Mouse (Mus musculus): Measurements from ENCODE around the gene Xpr1. TPM values are rescaled to one million over a fixed set of nuclear protein-coding genes. Genes with fewer than 3 reads are reported as not detected.

Xpr1 gene
- polyA plus RNA-seq, 1 experiment from 2014 or later, result 64.3 TPM

DNA sequence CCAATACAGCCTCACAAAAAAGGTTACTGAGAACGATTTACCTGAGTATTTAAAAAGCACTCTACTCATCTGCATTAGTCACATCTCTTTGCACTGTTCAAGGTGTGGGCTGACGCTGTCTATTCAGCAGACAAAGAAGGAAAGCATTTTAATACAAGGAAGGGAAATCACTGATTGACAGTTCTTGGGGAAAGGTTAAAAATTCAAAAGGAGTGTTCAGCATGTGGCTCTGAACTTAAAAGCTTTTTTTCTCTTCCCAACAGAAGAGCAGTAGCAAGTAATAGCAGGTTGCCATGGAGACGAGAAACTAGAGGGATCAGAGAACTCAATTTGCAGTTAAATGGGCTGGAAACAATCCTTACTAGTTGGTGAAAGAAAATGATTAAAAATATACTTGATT is 110.3 kb downstream of the Xpr1 start:
- Histone ChIP-seq H3K4me1 (replicated peaks) (peaks cover 51% of the 10 kb centered on the region), H3K9me3 (no peaks in the 10 kb centered on the region), H3K9ac (replicated peaks) (no peak overlapping the region), H3K4me2 (replicated peaks) (no peak overlapping the region), H3K27ac (peak overlapping the region; percentile 80), H3K36me3 (peaks cover 12% of the 10 kb centered on the region), H3K27me3 (no peaks in the 10 kb centered on the region), H3K4me3 (replicated peaks) (no peak overlapping the region)
- 4% methylated on average over 3 of the region's 3 CpGs for WGBS
- peak; percentile 55 for ATAC-seq

DNA sequence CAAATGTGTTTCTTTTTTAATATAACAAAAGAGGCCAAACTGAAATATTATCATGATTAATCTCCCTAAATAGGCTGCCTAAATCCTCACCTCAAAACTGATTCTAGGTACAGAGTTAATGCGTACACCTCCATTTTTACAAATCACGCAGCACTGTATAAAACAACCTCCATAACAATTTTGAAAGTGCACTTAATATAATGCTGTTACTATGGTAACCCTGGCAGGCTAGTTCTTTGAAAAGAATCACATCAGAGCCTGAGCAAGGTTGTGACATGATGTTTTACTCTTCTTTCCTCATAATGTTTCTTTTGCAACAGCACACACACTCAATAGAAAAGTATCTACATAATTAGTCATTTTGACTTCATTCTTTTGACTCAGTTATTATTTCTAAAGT is 113.8 kb downstream of the Xpr1 start:
- Histone ChIP-seq H3K9ac (replicated peaks) (no peak overlapping the region), H3K4me1 (replicated peaks) (peaks cover 43% of the 10 kb centered on the region), H3K27me3 (no peaks in the 10 kb centered on the region), H3K36me3 (peaks cover 8% of the 10 kb centered on the region), H3K27ac (peak overlapping the region; percentile 39; the same call in 1 of the 2 replicates), H3K9me3 (no peaks in the 10 kb centered on the region), H3K4me3 (replicated peaks) (no peak overlapping the region), H3K4me2 (replicated peaks) (no peak overlapping the region)
- WGBS, result 59% methylated on average over 2 of the region's 2 CpGs
- ATAC-seq, result 0 out of 2 replicates have a peak, but pooled peaks have one; percentile 41

DNA sequence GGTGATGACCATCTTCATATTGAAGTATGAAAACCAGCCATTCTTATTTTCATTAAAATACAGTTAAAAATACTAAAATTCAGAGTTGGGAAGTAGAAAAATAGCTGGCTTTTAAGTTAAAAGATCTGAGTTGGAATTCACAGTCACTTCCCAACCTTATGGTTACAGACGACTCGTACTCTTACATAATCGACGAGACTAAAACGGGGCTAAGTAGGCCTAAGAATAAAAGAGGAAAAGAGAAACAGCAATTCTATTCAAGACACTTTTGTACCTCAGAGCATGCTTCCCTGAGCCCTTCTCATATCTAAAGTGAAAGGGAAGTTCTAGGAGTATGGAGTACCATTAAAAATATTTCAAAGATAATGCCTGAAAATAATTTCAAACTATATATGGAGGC is 119.6 kb downstream of the Xpr1 start:
- no peak overlapping the region for H3K27ac ChIP-seq
- no peaks in the 10 kb centered on the region for H3K9me3 ChIP-seq
- peaks cover 4% of the 10 kb centered on the region for H3K4me1 ChIP-seq (replicated peaks)
- no peak overlapping the region for H3K9ac ChIP-seq (replicated peaks)
- no peaks in the 10 kb centered on the region for H3K27me3 ChIP-seq
- 0 out of 2 replicates have a peak, but pooled peaks cover 3% of the 10 kb centered on the region for H3K36me3 ChIP-seq
- no peak overlapping the region for H3K4me2 ChIP-seq (replicated peaks)
- no peak for ATAC-seq
- 92% methylated on average over 5 of the region's 5 CpGs for WGBS
- no peak overlapping the region for H3K4me3 ChIP-seq (replicated peaks)

DNA sequence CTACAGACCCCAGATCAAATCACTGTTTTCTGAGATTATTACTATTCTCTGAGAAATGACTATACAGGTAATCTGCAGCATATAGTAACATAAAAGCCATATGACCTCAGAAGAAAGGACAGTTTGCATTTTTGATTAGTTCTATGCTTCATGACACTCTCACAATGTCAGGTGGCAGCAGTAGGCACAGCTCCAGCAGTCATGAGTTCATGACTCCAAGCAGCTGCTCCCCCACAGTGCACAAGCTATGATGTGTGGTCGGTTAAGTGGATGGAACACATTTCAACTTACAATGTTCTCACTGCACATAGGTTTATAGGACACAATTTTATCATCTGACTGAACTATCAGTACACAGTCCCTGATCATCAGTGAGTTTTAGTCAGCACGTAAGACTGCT is 120.0 kb downstream of the Xpr1 start:
- Histone ChIP-seq H3K4me2 (replicated peaks) (no peak overlapping the region), H3K36me3 (0 out of 2 replicates have a peak, but pooled peaks cover 3% of the 10 kb centered on the region), H3K27me3 (no peaks in the 10 kb centered on the region), H3K9me3 (no peaks in the 10 kb centered on the region), H3K27ac (no peak overlapping the region), H3K4me1 (replicated peaks) (peaks cover 2% of the 10 kb centered on the region; the same call in 1 of the 2 replicates), H3K9ac (replicated peaks) (no peak overlapping the region), H3K4me3 (replicated peaks) (no peak overlapping the region)
- ATAC-seq, result no peak
- WGBS, result 91% methylated on average over 2 of the region's 2 CpGs

DNA sequence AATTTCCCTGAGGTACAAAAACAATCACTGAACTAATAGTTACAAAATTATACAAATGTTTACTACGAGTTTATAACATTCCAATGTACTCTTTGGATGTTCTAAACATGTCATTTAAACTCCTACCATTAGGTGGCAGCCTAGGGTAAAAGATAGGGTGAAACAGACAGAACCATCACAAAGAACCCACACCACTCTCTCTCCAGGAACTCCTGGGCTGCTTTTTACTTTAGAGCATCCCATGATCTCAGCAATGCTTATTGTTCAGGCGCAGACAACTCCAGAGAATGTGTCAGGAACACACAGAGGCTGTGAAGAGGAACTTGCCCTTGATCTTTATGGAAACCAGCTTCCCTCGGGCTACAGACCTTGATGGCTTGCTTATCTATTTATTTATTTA is 123.8 kb downstream of the Xpr1 start:
- Histone ChIP-seq H3K4me1 (replicated peaks) (peaks cover 2% of the 10 kb centered on the region; the same call in 1 of the 2 replicates), H3K36me3 (peaks cover 19% of the 10 kb centered on the region), H3K9me3 (no peaks in the 10 kb centered on the region), H3K4me2 (replicated peaks) (no peak overlapping the region), H3K27me3 (no peaks in the 10 kb centered on the region), H3K9ac (replicated peaks) (no peak overlapping the region), H3K4me3 (replicated peaks) (no peak overlapping the region), H3K27ac (no peak overlapping the region)
- WGBS, result 10% methylated on average over 3 of the region's 3 CpGs
- peak; percentile 89 for ATAC-seq

DNA sequence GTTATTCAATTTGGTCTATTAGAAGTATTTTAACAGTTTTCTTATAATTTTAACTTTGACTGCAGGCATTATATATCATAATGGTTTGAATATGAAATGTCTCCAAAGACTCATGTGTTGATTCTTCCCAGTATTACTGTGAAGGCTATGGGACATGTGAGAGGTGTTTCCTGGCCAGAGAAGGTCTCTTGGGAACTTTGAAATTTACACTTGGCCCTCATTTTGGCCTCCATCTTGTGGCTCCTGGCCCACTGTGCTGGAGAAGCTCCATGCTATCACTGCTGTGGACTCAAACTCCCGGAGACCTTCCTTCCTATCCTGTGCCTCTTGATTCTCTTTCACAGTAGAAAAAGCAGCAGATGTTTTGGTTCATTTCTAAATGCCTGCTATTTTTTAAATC is 127.8 kb downstream of the Xpr1 start:
- Histone ChIP-seq H3K27me3 (no peaks in the 10 kb centered on the region), H3K9ac (replicated peaks) (no peak overlapping the region), H3K27ac (no peak overlapping the region), H3K4me3 (replicated peaks) (no peak overlapping the region), H3K36me3 (peaks cover 46% of the 10 kb centered on the region), H3K9me3 (no peaks in the 10 kb centered on the region), H3K4me1 (replicated peaks) (peaks cover 2% of the 10 kb centered on the region; the same call in 1 of the 2 replicates), H3K4me2 (replicated peaks) (no peak overlapping the region)
- ATAC-seq, result no peak
- 97% methylated on average over 1 of the region's 1 CpGs for WGBS

DNA sequence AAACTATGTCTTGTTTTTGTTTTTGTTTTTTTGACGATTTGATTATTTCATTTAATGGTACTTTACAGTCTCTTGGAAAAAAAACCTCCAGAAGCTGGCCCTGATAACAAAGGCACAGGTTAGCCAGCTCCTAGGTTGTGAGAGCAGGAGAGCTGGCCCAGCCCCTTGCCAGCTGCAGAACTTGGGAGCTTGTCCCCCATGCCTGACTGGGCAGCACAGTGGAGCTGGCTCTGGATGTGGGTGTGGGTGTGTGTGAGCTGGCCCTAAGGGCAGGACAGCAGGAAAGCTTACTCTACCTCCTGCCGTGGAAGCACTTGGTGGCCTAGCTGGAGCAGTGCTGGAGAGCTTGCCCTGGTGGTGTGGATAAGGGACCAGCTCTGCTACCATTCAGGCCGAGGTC is 129.2 kb downstream of the Xpr1 start:
- Histone ChIP-seq H3K27ac (no peak overlapping the region), H3K4me2 (replicated peaks) (no peak overlapping the region), H3K27me3 (no peaks in the 10 kb centered on the region), H3K4me1 (replicated peaks) (no peaks in the 10 kb centered on the region), H3K36me3 (peaks cover 59% of the 10 kb centered on the region), H3K9ac (replicated peaks) (no peak overlapping the region), H3K4me3 (replicated peaks) (no peak overlapping the region), H3K9me3 (no peaks in the 10 kb centered on the region)
- no peak for ATAC-seq
- WGBS, result 86% methylated on average over 3 of the region's 3 CpGs

DNA sequence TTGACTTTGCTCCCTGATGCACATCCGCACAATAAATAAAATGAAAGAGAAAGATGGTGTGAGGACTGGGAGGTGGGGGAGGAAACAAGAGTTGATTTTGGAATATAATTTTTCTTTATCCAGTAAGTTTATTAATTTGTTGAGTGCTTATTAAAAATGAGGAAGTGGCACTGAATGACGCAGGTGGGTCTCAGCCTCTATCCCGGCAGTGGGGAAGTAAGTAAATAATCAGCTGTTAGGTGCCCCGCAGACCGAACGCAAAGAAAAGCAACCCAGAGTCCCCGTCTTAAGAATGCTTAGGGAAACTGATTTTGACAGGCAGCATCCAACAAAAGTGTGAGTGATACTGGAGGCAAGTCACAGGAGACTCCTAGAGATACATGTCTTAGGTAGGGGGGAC is 133.4 kb downstream of the Xpr1 start:
- Histone ChIP-seq H3K4me2 (replicated peaks) (no peak overlapping the region), H3K27me3 (no peaks in the 10 kb centered on the region), H3K36me3 (peaks cover 69% of the 10 kb centered on the region), H3K4me1 (replicated peaks) (0 out of 2 replicates have a peak, but pooled peaks cover 5% of the 10 kb centered on the region), H3K9ac (replicated peaks) (no peak overlapping the region), H3K4me3 (replicated peaks) (no peak overlapping the region), H3K9me3 (no peaks in the 10 kb centered on the region), H3K27ac (no peak overlapping the region)
- ATAC-seq, result no peak
- WGBS, result 85% methylated on average over 7 of the region's 7 CpGs

DNA sequence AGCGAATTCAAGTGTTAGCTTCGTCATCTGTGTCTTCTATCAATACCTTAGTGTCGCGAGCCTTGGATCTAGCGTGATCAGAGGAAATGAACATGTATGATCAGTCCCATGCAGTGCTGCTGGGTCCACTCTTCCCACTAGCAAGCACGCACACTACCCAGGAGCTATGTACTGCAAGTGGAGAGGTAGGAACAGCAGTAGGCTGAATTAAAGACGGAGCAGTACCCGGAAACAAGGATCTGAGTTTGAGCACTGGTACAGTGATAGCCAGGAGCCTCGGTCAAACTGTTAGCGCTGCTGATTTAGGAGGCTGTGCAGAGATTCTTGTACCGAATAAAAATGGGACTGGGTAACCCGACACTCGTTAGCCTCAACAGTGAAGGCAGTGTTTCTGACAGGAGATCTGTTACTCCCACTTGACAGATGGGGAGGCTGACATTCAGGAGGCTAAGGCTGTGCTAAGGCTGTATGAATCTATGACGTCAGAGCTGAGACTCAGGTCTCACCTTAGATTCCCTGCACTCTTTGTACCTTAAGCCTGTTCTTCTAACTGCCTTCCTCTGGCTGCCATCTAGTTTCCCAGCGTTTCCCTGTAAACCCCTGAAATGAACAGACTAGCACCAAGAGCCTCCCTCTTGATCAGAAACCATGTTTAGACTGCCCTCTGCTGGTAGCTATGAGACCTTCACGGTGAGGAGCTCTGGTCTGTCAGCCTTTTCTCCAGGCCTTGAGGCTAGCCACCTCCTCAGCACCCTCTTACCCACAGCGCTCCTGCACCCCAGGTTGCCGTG is 136.0 kb downstream of the Xpr1 start:
- no peak overlapping the region for H3K27ac ChIP-seq
- 0 out of 2 replicates have a peak, but pooled peaks cover 5% of the 10 kb centered on the region for H3K4me1 ChIP-seq (replicated peaks)
- 63% methylated on average over 18 of the region's 18 CpGs for WGBS
- peaks cover 54% of the 10 kb centered on the region for H3K36me3 ChIP-seq
- H3K27me3 ChIP-seq, result no peaks in the 10 kb centered on the region
- H3K9ac ChIP-seq (replicated peaks), result no peak overlapping the region
- no peak overlapping the region for H3K4me3 ChIP-seq (replicated peaks)
- H3K9me3 ChIP-seq, result no peaks in the 10 kb centered on the region
- H3K4me2 ChIP-seq (replicated peaks), result no peak overlapping the region
- ATAC-seq, result peak; percentile 91

DNA sequence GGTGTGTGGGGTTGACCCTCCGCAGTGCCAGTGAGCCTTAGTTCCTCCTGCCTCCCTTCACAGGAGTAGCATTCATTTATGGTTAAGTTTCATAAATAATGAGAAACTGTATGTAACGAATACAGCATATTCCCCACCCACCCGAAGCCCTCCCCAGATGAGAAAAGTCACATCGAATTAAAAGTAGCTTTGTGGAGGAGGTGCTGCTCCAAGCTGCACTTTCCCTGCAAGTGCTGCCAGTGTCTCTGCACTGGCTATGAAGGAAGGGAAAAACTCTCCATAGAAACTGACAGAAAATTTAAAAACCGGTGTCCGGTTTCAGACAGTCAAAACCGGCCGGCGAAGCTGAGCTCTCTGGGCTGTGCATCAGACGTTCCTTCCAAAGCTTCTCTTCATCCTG is 136.9 kb downstream of the Xpr1 start:
- WGBS, result 84% methylated on average over 10 of the region's 10 CpGs
- Histone ChIP-seq H3K36me3 (peaks cover 47% of the 10 kb centered on the region), H3K27ac (no peak overlapping the region), H3K4me3 (replicated peaks) (no peak overlapping the region), H3K4me2 (replicated peaks) (no peak overlapping the region), H3K9me3 (no peaks in the 10 kb centered on the region), H3K27me3 (no peaks in the 10 kb centered on the region), H3K4me1 (replicated peaks) (0 out of 2 replicates have a peak, but pooled peaks cover 5% of the 10 kb centered on the region), H3K9ac (replicated peaks) (no peak overlapping the region)
- no peak for ATAC-seq

DNA sequence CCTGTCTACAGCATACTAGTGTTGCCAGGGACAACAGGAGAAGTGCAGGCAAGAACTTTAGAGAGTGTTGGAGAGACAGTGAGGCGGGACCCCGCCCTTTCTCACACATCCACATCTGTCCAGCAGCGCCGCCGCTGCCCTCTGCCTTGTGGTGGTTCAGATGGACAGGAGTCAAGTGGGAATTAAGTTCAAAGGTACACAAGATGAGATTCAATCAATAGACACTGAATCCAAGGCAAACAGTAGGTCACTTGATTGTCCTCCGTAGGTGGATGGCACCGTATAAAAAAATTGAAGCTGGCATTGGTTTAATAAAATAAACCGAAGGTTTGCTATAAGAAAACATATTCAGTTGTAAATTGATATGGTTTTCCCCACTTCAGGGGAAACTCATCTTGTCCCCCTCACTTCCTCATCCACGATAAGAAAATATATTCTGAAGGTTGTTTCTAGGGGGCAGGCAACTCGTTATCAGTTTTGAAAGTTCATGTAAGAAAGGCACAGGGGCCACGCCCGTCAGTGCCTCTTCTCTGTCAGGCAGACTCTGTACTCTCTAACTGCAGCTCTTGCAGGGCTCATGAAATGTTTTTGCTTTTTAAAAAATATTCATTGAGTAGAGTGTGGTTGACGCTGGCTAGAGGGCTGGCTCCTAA is 140.7 kb downstream of the Xpr1 start:
- no peak overlapping the region for H3K27ac ChIP-seq

DNA sequence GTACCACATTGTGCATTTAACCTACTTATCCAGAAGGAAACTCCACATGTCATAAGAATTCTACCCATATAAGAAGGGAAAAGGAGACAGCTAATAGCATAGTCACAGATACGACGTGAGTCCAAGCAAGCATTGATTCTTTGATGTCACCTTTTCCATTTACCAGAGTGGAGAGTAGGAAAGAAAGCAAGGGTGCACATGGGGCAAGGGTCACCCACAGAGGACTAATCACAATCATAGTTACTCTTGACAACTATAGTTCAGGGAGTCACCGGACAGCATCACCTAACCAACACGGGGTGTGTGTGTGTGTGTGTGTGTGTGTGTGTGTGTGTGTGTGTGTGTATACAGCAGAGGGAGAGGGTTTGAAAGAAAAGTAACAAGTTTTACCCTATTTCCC is 141.4 kb downstream of the Xpr1 start:
- Histone ChIP-seq H3K9ac (replicated peaks) (no peak overlapping the region), H3K27ac (no peak overlapping the region), H3K4me1 (replicated peaks) (no peaks in the 10 kb centered on the region), H3K27me3 (no peaks in the 10 kb centered on the region), H3K36me3 (peaks cover 9% of the 10 kb centered on the region), H3K4me3 (replicated peaks) (no peak overlapping the region), H3K9me3 (no peaks in the 10 kb centered on the region), H3K4me2 (replicated peaks) (no peak overlapping the region)
- no peak for ATAC-seq
- 88% methylated on average over 4 of the region's 4 CpGs for WGBS

More for the DNA sequence above, 140.7 kb downstream of the Xpr1 start:
- H3K27me3 ChIP-seq, result no peaks in the 10 kb centered on the region
- no peak overlapping the region for H3K9ac ChIP-seq (replicated peaks)
- H3K9me3 ChIP-seq, result no peaks in the 10 kb centered on the region
- no peak for ATAC-seq
- H3K4me1 ChIP-seq (replicated peaks), result 0 out of 2 replicates have a peak, but pooled peaks cover 5% of the 10 kb centered on the region
- H3K4me3 ChIP-seq (replicated peaks), result no peak overlapping the region
- WGBS, result 74% methylated on average over 13 of the region's 13 CpGs
- H3K4me2 ChIP-seq (replicated peaks), result no peak overlapping the region
- peaks cover 14% of the 10 kb centered on the region for H3K36me3 ChIP-seq

All from midbrain, embryonic 13.5 days (tissue).